Mouse (Mus musculus): ENCODE results near the gene Rnf144a.

GRCm38 (mm10) chr12:26314959-26315358 is 100.1 kb downstream of the Rnf144a start:
- TF ChIP-seq CTCF (IDR thresholded peaks at IDR 0.05; ENCODE audit: borderline replicate concordance, extremely low read depth, insufficient read depth, insufficient read length) (peak; percentile 77), POLR2A (IDR thresholded peaks at IDR 0.05; ENCODE audit: borderline replicate concordance, extremely low read depth, insufficient read depth, insufficient read length, poor library complexity, severe bottlenecking) (no peak)

Measured in brain, embryonic 14.5 days (tissue).